Mouse (Mus musculus) telencephalon, adult 2 months (tissue): ENCODE measurements around the gene Mtus2.
A peak's percentile ranks its signal among the peaks of the same experiment; 100 is the strongest.
"Not testable (repeated sequence)": the region's sequence is repeated elsewhere in the genome, so short reads cannot be mapped to it uniquely, and the experiment has no call there.

Experiments
- DNase-seq: peaks from one replicate; pipeline ENCODE4 v3.0.0-alpha.2; 2011; ENCODE audit warnings: low read depth, low spot score

The Mtus2 gene

GRCm38 (mm10) chr5:148108314-148108713 lies 151.2 kb downstream of the Mtus2 start:
- no peak for DNase-seq

GRCm38 (mm10) chr5:148115207-148115817 lies 158.2 kb downstream of the Mtus2 start:
- no peak for DNase-seq

GRCm38 (mm10) chr5:148124354-148124753 lies 167.2 kb downstream of the Mtus2 start:
- DNase-seq, result no peak

GRCm38 (mm10) chr5:148130691-148131457 lies 173.8 kb downstream of the Mtus2 start:
- DNase-seq, result peak; percentile 91

GRCm38 (mm10) chr5:148131458-148132131 lies 174.5 kb downstream of the Mtus2 start:
- DNase-seq, result no peak

GRCm38 (mm10) chr5:148133448-148134060 lies 176.4 kb downstream of the Mtus2 start:
- peak; percentile 73 for DNase-seq

- no peak for DNase-seq
Measured at GRCm38 (mm10) chr5:148141662-148142061, 184.5 kb downstream of the Mtus2 start.

- peak; percentile 78 for DNase-seq
Measured at GRCm38 (mm10) chr5:148146200-148146823, 189.2 kb downstream of the Mtus2 start.

GRCm38 (mm10) chr5:148151894-148152599 lies 194.9 kb downstream of the Mtus2 start:
- DNase-seq, result no peak

GRCm38 (mm10) chr5:148152600-148153402 lies 195.7 kb downstream of the Mtus2 start:
- DNase-seq, result no peak

GRCm38 (mm10) chr5:148153403-148153713 lies 196.2 kb downstream of the Mtus2 start:
- DNase-seq, result no peak

GRCm38 (mm10) chr5:148154727-148155126 lies 197.6 kb downstream of the Mtus2 start:
- peak; percentile 55 for DNase-seq

GRCm38 (mm10) chr5:148159328-148159727 lies 202.2 kb downstream of the Mtus2 start:
- no peak for DNase-seq

GRCm38 (mm10) chr5:148160529-148161154 lies 203.5 kb downstream of the Mtus2 start:
- DNase-seq, result no peak

- no peak for DNase-seq
Measured at GRCm38 (mm10) chr5:148165111-148165510, 208.0 kb downstream of the Mtus2 start.

- no peak for DNase-seq
Measured at GRCm38 (mm10) chr5:148175091-148175490, 218.0 kb downstream of the Mtus2 start.

GRCm38 (mm10) chr5:148175742-148176426 lies 218.8 kb downstream of the Mtus2 start:
- DNase-seq, result no peak

- not testable (repeated sequence) for DNase-seq
Measured at GRCm38 (mm10) chr5:148176539-148176938, 219.4 kb downstream of the Mtus2 start.

- DNase-seq, result no peak
Measured at GRCm38 (mm10) chr5:148179231-148179630, 222.1 kb downstream of the Mtus2 start.
